Mouse (Mus musculus) layer of hippocampus, postnatal 25 days (tissue): ENCODE measurements around the gene Adamtsl4. TPM values are rescaled to one million over a fixed set of nuclear protein-coding genes. Genes with fewer than 3 reads are reported as not detected.

Source experiments
- DNase-seq, 2 experiments: peaks; one replicate each; pipeline ENCODE4 v3.0.0; 2022; ENCODE audit warnings: mixed read lengths in 2 of 2, low spot score in 1 of 2; ENCODE audit errors: extremely low spot score in 1 of 2
- total RNA-seq, 2 experiments: library from RNA; stranded (reverse); gene quantifications; 2 replicates each; pipeline ENCODE4 v1.2.3; 2021

Gene Adamtsl4
- 1 to 10 TPM; 3.7 to 4.0 TPM for total RNA-seq

DNA sequence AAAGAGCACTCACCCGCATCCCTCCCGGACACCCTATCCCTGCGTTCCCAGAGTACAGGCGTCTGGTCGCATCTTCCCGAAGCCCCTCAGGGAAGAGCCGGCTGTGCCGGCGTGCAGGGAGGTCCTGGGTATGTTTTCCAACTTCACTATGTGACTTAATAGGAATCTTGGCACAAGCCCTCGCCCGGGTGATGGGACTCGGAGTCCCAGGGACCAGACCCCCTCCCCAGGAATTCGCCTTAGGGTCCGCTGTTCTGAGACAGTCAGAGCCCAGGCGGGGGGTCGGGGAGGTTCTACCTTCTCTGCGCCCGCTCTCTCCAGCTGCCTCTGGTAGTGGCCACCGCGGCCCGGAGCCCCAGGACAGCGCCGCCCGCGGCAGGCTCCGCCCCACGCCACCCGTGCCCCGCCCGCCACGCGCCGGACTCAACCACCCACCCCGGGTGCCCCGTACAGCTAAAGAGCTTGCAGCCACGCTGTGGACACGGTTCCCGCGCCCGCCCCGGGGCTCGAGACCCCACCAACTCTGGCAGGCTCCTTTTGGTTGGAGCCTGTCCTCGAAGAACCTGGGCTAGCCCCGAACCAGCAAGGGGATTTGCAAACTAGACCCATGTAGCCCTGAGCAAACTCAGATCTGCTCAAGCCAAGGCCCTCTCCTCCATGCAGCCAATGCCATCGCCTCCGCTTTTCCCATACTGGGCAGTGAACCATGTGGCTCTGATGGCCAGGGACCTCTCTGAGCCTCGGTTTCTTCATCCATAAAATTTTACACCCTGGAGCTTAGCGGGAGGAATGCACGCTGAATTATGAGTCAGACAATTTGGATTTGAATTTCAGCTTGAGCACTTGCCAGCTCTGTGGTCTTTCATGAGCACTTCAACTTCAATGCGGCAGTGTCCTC, at the start of gene Adamtsl4:
Adamtsl4 (minus strand) TSS at position 394 of the 898 bp plus-strand sequence.
- DNase-seq = peak in 1 of 2 experiments; percentile 39

DNA sequence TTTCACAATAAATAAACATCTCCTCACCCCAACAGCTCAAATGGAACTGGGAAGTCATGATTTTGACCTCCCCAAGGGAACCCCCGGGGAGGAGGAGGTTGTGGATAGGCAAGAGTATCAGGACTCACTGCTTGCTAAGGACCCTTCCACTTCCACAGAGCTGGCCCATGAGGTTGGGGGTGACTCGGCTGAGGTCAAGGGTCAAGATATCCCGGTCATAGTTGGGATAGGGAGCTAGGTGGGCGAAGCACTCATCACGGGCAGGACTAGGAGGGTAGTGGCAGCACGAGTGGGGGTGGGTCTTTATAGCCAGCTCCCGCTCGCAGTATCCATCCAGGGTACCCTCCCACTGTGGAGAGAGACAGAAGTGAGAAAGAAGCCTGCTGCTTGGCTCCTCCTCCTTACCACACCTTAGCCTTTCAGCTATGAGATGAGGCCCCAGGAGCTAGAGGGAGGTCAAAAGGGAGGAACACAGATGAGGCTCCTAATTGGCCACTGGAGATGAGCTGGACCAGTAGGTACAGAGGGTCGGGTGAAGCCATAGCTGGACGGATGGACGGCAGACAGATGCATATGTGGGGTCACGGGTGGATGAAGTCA, 47.5 kb upstream of the Adamtsl4 start:
- DNase-seq = no peak

DNA sequence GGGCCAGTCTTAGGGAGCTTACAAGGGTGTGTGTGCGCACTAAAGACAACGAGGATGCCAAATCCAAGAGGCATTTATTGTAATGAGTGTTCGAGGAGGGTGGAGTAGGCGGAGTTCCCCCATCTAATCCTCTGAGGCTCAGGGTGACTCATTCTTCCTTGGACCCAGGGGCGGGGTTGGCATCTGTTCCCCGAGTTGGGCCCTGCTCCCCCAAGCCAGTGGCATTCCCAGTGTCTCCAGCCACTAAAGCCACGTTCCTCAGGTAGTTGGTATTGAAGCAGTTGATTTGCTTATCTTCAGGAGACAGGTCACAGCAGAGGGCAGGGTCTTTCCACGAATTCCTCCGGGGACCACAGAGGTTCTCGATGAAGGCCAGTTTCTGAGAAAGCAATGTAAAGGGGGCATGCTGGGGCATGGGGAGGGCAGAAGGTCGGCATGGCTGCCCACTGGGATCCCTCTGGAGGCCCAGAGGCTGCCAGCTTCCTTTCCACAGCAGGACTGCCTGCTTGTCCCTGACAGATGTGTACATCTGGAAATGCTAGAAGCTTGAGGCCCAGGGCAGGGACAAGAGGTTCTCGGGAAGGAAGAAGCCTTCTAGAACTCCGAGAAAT, 46.5 kb upstream of the Adamtsl4 start:
- DNase-seq = no peak

DNA sequence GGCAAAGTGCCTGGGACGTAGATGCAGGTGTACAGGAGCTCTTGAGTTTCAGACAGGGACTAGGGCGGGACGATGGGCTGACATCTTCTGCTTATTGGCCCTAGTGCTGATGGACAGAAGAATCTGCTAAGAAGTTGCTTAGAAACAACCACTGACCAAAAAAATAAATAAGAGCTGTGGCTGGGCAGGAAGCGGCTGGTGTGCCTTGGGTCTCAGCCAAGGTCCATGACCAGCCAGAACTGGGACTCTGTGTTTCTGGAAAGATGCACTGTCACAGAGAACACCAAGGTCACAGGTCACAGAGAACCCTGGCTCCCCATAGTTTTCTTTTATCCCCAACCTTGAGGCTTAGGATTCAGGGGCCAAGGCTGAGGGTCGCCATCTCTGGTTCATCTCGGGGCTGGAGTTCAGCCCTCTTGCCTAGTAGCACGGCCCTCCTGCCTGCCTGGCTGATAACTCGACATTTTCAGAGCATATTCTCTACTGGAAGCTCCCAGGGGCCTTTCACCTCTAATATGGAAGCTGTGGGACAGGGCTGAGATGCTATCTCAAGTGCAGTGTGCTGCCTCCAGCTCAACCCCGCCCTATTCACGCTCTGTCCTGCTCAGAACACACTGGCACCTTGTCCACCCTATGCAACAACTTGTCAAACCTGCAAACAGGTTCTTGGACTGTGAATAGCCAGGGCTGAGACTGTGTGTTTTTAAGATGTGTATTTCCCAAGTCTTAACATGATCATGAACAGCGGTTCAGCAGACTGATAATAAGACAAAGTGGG, 45.2 kb upstream of the Adamtsl4 start:
- no peak for DNase-seq

DNA sequence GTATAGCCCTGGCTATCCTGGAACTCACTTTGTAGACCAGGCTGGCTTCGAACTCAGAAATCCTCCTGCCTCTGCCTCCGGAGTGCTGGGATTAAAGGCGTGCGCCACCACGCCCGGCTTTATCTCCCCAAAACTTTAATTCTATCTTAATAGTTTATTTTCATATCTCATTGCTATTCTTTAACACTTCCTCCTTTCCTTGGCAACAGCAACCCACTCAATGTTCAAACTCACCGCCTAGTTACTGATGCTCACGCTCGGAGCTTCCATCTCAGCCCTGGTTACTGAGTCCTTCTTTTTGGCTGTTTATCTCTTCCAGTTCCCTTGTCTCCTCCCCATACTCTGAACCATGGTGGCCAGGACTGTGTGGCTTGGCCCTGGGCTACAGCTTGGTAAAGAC, 44.6 kb upstream of the Adamtsl4 start:
- no peak for DNase-seq

DNA sequence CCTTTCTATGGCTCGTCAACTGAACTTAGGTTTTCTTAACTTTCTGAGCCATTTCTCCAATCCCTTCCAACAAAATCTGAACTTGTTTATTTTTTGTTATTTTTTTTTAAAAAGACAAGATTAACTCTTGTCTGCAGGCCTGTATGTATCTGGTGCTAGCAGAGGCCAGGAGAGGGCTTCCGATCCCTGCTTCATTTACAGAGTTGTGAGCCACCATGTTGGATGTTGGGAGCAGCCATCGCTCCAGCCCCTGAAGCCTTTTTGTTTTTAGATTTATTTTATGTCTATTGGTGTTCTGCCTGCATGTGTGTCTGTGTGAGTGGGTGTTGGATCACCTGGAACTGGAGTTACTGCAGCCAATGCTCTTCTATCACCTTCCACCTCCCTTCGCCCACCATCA, 44.1 kb upstream of the Adamtsl4 start:
- DNase-seq = no peak

DNA sequence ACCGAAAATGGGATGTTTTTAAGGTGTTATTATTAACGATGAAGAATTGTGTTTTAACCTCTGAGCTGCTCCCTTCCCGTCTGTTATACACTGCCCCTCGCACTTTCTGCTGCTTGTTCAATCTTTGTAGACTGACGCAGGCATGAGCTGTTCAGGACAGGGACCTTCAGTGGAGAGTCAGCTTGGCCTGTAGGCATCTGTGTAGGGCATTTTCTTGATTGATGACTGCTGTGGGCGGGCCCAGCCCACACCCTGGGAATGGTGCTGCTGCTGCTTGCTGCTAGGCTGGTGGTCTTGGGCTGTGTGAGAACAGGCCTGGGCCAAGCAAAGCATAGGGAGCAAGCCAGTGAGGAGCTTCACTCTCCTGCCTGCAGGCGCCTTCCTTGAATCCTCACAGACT, 42.7 kb upstream of the Adamtsl4 start:
- DNase-seq = no peak

DNA sequence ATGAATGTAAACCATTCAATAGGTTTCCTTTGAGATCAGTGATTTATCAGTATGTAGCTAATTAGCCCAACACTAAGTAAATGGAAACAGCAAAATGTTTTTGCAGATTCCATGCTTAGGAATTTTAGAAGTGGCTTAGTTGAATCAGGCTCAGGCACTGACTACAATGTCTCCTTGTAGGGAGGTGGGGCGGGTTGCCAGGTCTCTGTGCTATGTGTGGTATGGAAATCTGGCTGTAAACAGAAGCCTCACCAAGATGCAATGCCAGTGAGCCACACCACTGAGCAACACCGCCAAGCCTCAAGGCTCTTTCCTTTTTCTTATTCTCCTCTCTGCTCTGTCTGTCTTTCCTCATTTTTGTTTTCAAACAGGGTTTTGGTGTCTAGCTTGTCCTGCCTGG, 41.2 kb upstream of the Adamtsl4 start:
- DNase-seq = no peak

DNA sequence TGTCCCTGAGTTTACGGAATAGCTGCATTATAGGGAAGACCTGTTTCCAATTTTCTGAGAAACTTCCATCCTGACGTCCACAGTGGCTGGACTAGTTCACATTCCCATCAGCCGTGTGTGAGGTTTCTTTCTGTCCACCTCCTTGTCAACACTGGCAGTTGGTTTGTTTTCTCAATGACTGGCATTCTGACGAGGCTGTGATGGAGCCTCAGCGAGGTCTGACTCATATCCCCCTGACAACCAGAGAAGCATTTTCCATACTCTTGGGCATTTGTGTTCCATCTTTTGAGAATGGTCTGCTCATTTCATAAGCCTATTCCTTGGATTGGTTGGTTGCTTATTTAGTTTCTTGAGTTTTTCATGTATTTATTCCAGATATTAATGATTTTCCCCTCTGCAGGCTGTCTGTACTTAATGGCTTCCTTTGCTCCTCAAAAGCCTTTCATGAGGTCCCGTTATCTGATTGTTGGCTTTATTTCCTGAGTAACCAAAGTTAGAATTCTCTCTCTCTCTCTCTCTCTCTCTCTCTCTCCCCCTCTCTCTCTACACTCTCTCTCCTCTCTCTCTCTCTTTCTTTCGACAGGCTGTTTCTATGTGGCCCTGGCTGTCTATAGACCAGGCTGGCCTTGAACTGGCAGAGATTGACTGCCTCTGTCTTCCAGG, 39.1 kb upstream of the Adamtsl4 start:
- DNase-seq = no peak

DNA sequence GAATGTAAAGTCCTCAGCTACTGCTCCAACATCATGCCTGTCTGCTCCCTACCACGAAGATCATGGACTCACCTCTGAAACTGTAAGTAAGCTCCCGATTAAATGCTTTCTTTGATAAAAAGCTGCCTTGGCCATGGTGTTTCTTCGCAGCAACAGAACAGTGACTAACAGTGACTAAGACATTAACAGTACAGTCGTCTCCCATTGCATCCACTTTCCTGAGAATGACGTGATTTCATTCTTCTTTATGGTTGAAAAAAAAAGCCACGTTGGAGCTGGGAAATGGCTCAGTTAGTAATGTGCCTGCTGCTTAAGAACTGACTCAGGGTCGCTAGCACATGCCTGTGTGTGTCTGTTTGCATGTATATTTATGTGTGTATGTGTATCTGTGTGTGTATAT, 38.1 kb upstream of the Adamtsl4 start:
- no peak for DNase-seq

DNA sequence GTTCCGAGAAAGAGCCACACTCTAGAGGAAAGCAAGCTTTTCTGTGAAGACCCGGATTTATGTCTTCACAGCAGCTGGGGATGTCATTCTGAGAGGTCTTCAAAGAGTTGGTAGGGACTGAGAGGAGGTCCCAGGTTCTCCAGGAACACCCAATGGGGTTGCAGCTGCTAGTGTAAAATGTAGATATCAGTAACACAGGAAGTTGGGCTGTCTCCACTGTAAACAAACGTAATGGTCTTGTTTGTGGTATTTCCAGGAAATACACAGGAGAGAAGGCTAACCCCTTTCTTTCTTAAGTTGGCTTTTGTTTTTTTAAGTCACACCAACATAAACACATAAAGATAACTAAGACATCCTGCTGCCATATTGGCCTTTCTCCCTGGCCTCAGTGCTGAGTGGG, 34.7 kb upstream of the Adamtsl4 start:
- DNase-seq = no peak

DNA sequence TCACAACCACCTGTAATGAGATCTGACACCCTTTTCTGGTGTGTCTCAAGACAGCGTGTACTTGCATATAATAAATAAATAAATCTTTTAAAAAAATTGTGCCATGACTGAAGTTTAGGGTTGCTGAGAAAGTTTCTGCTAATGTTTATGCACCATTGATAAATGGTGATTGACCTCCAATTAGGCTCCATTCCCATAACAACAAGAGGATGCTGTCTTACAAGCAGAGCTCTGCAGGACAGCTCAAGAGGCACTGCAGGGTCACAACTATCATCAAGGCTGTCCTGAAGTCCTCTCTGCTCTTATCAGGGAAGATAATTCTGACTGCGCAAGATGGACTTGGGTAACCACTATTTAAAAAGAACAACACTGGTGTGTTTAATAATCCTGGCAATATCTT, 30.4 kb upstream of the Adamtsl4 start:
- DNase-seq = no peak

DNA sequence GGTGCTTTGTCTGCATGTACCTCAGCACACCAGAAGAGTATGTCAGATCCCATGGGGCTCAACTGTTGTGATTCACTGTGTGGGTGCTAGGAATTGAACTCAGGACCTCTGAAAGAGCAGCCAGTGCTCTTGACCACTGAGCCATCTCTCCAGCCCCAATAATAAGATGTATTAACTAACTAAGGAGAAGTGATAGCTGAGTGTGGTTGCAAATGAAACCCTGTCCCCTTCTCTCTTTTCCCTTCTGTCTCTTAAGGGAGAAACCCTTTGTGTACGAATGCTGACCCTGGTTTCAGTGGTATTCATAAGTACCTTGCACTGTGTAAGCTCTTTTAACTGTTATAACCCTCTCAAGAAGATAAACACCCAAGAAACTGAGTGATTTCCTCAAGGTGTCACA, 28.4 kb upstream of the Adamtsl4 start:
- no peak for DNase-seq

DNA sequence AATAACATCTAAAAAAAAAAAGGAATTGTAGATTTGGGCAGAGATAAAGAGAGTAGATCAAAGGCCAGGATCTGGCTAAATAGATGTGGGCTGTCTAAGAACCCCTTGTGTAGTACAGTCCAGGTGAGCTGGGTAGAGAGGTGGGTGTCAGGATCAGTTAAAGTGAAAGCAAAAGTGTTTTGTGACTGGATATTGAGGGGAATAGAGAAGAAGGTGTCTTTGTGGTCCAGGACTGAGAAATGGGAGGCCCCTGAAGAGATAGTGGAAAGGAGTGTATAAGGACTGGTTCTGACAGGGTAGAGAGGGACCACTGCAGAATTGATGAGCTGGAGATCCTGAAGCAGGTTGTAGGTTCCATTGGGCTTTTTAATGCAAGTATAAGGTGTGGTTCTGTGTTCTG, 22.2 kb upstream of the Adamtsl4 start:
- no peak for DNase-seq

DNA sequence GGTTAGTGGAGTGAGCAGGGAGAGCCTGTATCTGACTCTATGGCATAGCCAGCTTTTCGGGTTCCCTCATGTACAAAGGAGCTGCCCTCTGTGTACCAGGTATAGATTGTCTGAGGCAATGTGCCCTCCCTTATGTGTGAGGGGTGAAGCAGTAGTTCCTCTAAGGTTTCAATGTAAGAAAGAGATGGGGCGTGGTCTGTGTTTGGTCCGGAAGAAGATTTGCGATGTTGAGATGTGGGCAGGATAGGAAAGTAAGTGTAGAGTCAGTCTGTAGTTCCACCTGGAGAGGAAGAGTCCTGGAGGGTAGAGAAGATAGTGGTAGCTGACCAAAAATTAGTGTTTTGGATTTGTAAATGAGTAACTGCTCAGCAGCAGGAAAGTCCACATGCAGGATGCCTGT, 21.3 kb upstream of the Adamtsl4 start:
- no peak for DNase-seq

DNA sequence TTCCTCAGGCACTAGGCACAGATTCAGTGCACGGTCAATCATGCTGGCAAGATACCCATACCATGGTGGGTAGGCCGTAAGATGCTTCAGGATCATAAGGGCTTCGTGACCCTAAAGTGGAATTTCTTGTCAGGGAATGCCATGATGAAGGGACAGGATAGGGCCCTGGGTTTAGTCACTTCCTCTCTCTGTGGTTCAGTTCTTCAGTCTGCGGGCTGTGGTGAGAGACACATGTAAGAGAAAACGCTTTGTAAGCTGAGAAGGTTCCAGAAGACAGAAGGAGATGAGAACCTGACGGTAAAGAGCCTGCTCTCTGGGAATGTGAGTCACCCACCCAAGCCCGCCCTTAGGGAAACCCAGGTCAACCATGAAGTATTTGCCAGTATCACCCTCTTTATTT, 19.8 kb upstream of the Adamtsl4 start:
- no peak for DNase-seq

DNA sequence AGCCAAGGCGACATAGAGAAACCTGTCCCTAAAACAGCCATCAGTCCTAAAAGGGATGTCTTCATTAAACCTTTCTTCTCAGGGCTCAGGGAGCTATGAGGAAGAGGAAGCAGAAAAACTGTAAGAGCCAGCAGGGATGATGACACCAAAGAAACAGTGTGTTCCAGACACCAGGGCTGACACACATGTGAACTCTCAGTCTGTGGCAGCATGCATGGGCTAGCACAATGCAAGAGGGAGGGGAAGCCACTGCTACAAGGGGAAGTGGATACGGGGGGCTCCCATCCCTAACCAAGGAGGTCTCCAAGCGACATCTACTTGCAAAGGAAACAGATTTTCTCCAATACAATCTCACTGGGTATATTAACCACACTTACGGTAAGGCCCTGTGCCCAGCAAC, 18.6 kb upstream of the Adamtsl4 start:
- DNase-seq = no peak

DNA sequence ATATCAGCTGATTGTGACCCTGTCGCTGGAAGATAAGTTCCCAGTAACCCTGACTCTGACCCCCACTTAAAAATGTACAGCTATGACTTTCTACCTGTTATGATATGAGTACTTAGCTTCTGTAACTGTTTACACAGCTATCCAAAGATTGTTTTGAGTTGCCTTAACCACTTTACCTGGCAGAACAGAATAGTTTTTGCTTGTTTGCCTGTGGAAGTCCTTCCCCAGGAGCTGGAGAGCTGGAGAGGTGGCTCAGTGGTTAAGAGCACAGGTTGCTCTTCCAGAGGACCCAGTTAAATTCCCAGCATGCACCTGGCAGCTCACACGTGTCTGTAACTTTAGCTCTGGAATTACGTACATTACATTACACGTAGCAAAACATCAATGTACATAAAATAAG, 16.9 kb upstream of the Adamtsl4 start:
- DNase-seq = no peak

DNA sequence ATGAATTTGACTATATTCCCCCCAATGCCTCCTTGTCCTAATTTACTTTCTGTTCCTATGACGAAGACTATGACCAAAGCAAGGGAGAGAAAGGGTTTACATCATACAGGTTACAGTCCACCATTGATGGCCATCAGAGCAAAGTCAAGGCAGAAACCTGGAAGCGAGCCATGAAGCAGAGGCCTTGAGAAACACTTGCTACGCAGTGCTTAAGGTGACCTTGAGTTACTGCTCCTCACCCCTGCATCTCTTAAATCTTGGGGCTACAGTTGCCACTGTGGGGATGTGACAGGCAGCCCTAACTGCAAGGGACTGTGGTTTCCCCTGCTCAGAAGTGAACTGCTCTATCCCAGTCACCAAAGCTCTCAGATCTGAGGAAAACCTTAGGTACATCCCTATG, 15.6 kb upstream of the Adamtsl4 start:
- no peak for DNase-seq

DNA sequence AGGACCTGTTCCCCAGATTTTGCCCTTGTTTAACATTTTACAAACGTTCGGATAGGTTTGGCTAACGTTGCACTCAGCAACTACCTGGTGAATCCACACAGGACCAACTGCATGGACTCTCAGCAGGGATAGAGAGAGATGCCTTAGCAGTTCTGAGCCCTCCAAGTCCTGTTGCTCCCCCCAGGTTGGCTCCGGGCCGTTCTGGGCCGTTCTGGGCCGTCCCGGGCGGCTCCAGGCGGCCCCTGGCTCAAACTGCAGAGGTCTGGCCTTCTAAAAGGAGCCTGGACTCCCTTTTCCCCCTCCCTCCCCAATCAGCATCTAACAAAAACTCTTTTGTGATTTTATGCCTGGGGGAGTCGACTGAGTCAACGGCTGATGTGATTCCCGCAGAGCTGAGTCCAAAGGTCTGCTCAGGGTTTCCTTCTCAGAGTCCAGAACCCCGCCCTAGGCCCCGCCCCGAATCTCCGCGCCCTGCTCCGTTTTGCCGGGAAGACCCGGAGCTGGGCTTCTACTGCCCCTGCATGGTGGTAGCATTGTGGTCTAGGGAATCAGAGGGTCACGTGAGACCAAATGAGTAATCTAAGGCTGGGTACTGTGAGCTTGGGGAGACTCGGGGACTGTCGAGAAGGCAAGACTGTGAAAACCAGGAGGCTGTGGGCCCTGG, 14.3 kb upstream of the Adamtsl4 start:
- DNase-seq = no peak
